Mouse (Mus musculus) cerebellum, postnatal 36 days (tissue): ENCODE measurements around the gene Dcbld1.
A peak's percentile ranks its signal among the peaks of the same experiment; 100 is the strongest.
"Not testable (repeated sequence)": the region's sequence is repeated elsewhere in the genome, so short reads cannot be mapped to it uniquely, and the experiment has no call there.

Source experiments
- DNase-seq, 2 experiments: peaks; one replicate each; pipeline ENCODE4 v3.0.0; 2021 to 2022; ENCODE audit warnings: mixed read lengths in 2 of 2

The Dcbld1 gene

DNA sequence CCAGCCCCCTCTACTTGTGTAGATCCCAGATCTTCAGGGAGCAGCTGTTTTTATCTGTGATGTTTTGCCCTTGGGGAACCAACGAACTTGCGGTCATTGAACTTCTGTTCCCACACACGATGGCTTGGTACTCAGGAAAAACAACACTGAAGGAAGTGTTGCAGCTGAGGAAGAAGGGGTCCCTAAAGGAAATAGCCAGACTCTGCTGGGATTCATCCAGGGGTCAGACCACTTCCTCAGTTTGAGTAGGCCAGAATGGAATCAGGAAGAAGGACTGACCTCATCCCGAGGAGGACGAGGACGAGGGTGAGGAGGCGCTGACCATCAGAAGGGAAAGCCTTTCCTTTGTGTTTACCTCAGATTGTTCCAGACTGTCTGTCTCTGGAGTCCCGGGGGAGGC lies 75.8 kb downstream of the Dcbld1 start:
- no peak for DNase-seq

DNA sequence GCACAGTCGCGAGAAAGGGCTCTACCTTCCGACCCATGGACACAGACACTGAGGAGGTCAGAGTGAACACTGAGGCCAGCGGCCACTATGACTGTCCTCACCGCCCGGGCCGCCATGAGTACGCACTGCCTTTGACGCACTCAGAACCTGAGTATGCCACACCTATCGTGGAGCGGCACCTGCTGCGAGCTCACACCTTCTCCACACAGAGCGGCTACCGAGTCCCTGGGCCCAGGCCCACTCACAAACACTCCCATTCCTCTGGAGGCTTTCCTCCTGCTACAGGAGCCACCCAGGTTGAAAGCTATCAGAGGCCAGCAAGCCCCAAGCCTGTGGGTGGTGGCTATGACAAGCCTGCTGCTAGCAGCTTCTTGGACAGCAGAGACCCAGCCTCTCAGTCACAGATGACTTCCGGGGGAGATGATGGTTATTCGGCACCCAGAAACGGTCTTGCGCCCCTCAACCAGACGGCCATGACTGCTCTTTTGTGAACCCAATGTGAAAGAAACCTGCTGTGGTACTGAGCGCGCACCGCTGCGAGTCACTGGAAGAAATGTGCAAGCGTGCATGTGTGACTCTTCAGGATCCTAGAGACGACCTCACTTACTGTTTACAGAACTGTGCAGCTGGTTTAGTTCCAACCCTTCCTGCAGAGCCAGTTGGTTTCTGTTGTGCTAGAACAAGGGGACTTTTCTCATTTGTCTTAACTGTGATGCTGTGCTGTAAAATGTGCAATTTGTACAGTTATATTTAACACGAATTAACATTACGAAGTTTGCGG lies 86.3 kb downstream of the Dcbld1 start:
- no peak for DNase-seq

DNA sequence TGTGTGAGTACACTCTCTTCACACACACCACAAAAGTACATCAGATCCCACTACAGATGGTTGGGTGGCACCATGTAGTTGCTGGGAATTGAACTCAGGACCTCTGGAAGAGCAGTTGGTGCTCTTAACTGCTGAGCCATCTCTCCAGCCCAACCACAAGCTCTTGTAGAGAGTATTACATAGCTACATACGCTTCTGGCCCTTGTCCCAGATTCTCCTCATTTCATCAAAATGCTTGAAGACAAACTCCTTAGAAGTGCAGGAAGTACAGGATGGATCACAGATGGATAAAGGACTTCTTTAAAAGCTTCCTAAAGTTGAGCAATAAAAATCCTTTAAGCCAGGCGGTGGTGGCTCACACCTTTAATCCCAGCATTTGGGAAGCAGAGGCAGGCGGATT lies 88.5 kb downstream of the Dcbld1 start:
- no peak for DNase-seq

DNA sequence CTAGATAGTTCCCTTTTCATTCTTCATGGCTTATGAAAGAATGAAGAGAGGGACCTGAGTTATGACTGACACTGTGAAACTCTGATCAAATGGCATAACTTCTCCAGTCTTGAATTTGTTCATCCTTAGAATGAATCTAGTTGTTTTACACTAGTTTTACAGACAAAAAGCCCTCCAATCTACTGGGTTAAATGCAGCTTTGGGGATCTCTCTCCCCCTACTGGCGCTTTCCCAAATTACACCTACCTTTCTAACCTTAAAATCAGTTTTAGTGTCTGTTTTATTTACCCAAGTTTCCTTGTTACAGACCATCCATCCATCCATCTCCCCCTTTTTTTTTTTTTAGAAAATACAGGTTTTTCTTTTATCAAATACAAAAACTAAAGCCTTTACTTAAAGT lies 97.6 kb downstream of the Dcbld1 start:
- DNase-seq: peak in 1 of 2 experiments; percentile 36

DNA sequence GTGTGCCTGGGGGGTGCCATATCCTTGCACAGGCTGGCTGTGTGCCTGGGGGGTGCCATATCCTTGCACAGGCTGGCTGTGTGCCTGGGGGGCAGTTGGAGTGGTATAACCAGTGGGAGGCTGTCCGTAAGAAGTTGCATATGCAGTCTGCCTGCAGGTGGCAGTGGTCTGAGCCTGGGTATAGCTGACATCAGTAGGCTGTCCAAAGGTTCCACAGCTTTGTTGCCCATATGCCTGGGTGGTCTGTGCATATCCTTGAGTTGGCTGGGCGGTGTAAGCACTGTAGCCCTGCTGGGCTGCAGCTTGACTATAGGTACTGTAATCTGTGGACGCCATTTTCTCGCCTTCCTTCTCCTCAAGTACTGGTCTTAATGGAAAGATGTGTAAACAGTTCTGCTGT lies 109.9 kb downstream of the Dcbld1 start:
- DNase-seq: not testable (repeated sequence)

DNA sequence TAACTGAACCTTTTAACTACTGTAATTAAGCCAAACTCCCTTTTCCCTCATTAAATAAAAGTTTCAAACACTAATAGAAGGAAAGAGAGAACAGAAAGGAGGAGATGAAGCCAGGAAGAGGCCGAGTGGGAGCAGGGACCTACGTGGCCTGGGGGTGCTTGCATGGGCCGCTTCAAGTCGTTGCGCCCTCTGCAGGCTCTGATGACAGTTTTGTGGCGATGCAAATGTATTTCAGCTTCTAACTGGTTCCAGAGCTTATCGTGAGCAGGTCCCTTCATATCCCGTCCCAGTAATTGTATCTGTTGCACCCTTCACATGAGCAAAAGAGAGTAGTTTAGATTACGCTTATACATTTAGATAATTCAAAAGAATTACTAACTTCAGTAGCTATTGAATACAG lies 119.8 kb downstream of the Dcbld1 start:
- DNase-seq: no peak

DNA sequence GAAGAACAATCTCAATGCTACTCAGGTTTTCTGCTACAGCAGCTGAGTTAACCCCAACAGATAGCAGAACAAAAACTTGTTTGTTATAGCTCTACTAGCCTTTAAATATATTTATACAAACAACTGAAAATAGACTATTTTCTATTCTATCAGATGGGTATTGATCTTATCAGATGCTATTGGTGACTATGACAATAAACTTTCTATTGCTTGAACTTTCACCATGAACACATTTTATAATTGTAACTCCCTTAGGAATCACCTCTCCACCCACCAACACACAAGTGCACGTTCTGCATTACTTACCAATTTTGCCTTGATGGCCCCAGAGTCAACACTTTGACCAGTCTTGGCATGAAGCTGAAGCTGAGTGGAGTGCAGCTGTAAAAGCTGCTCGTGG lies 125.0 kb downstream of the Dcbld1 start, which contains the start of gene Gm26741:
Gene Gm26741 (plus strand): TSS at position 301 of the 400 bp plus-strand sequence.
- DNase-seq: no peak

DNA sequence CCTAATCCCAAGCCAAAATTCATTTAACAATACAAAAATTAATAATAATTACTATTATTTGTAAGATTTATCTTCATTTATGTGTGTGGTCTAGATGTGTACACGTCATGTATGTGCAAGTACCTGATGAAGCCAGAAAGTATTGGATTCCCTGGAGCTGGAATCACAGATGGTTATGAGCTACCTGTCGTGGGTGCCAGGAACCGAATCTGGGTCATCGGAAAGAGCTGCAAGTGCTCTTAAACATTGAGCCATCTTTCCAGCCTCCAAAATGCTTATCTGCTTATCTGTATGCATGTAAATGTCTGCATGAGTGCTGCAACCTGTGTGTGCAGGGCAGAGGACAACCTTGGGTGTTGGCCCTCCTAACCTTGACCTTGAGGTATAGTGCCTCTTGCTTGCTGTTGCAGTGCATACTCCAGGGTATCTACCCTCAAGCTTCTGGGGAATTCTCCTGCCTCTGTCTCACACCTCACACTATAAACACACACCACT lies 126.9 kb downstream of the Dcbld1 start:
- DNase-seq: peak; percentile 52 to 58

DNA sequence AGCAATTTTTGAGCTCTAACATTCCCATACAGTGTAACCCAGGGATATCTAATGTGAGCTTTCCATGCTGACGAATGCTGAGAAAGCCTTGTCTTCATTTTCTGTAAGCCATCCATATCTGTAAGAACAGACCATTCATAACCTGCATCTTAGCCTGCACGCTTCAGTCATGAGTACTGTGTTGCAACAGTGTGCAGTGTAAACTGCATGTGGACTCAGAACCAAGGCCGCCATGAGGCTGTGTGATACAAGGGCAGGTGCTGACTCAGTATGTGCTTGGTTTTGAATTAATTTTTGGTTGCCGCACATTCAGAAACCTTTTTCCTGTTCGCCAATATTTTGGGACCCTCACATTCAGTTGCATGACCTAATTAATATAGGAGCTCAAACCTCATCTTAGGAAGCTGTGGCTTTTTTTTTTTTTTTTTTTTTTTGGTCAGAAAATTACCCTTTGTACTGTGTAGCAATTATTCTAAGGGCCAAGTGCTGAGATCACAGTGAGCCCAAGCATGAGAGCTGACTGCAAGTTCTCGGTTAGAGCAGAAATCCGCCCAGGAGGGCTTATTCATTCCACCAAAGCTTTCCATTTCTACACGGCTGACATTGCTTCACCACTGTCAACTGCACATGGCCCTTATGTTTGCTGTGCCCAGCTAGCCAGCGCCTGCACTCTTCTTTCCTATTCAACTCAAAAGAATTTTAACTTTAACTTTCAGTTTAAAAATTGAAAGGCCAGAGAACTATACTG lies 127.6 kb downstream of the Dcbld1 start:
- no peak for DNase-seq

DNA sequence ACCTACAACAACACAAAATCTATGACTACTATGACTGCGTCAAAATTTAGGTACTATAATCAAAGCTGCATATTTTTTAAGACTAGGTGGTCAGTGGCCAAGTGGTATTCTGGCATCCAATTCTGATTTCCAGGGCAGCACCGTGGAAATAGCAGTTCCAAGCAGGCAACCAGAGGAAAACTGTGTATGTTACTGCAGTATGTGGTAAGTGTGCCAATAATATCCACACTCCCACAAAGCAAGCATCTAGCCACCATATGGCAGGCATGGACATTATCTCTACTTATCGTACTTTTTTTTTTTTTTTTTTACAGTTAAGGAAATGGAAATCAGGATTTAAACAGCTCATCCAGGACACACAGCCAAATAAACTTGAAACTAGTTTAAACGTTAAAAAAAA lies 135.0 kb downstream of the Dcbld1 start:
- peak in 1 of 2 experiments; percentile 29 for DNase-seq
